Mouse (Mus musculus) bone marrow, adult 2 months (tissue): ENCODE measurements around the gene Shisa5.

Experiments used
- CTCF ChIP-seq: fragments of 200-500 bp; IDR thresholded peaks from 2 replicates; pipeline ENCODE4 v1.5.1; 2011; ENCODE audit warnings: low read length, control low read depth; ENCODE audit not compliant: control insufficient read depth, insufficient read depth
- POLR2A ChIP-seq: fragments of 200-500 bp; IDR thresholded peaks from 2 replicates; pipeline ENCODE4 v1.6.1; 2011; ENCODE audit warnings: low read depth, mild to moderate bottlenecking, control low read depth, low read length, borderline replicate concordance; ENCODE audit not compliant: control insufficient read depth

GRCm38 (mm10) chr9:109096856-109097255, 58.5 kb downstream of the Shisa5 start:
- no peak for TF ChIP-seq CTCF
- no peak for TF ChIP-seq POLR2A
